Mouse (Mus musculus): Measurements from ENCODE around the gene Hist1h4b. TPM values are rescaled to one million over a fixed set of nuclear protein-coding genes. Genes with fewer than 3 reads are reported as not detected.
A peak's percentile ranks its signal among the peaks of the same experiment; 100 is the strongest.
"Not testable (repeated sequence)": the region's sequence is repeated elsewhere in the genome, so short reads cannot be mapped to it uniquely, and the experiment has no call there.

Hist1h4b gene
- total RNA-seq, 1 experiment from 2014 or later: 308 TPM

GRCm38 (mm10) chr13:23757211-23757773, 479 bp downstream of the Hist1h4b start:
- no peak for DNase-seq

- no peak for DNase-seq
Observed at GRCm38 (mm10) chr13:23757921-23758320, 1.1 kb downstream of the Hist1h4b start.

GRCm38 (mm10) chr13:23759251-23759771, 2.5 kb downstream of the Hist1h4b start:
- DNase-seq: no peak

- DNase-seq: no peak
Observed at GRCm38 (mm10) chr13:23759916-23760239, 3.1 kb downstream of the Hist1h4b start.

- DNase-seq: no peak
Observed at GRCm38 (mm10) chr13:23760240-23760971, 3.6 kb downstream of the Hist1h4b start.

- peak; percentile 99 for DNase-seq
Observed at GRCm38 (mm10) chr13:23760972-23761864, 4.4 kb downstream of the Hist1h4b start, which contains the start of gene Hist1h4a. Gene Hist1h4a (minus strand): TSS chr13:23761230.

GRCm38 (mm10) chr13:23761871-23762821, 5.3 kb downstream of the Hist1h4b start, which contains the start of gene Hist1h3a:
Gene Hist1h3a (minus strand): TSS chr13:23762386.
- DNase-seq: peak; percentile 70

GRCm38 (mm10) chr13:23763242-23763585, 6.4 kb downstream of the Hist1h4b start:
- no peak for DNase-seq

GRCm38 (mm10) chr13:23763586-23764323, 6.9 kb downstream of the Hist1h4b start, which contains the start of gene Hist1h1a:
Gene Hist1h1a (plus strand): TSS chr13:23763666.
- DNase-seq: peak; percentile 90

- no peak for DNase-seq
Observed at GRCm38 (mm10) chr13:23764324-23765171, 7.7 kb downstream of the Hist1h4b start.

GRCm38 (mm10) chr13:23765172-23765513, 8.3 kb downstream of the Hist1h4b start:
- no peak for DNase-seq

- DNase-seq: peak; percentile 31
Observed at GRCm38 (mm10) chr13:23766772-23767171, 10.0 kb downstream of the Hist1h4b start.

GRCm38 (mm10) chr13:23768834-23769397, 12.1 kb downstream of the Hist1h4b start:
- DNase-seq: no peak

- not testable (repeated sequence) for DNase-seq
Observed at GRCm38 (mm10) chr13:23769613-23770012, 12.8 kb downstream of the Hist1h4b start, which contains the start of gene Trim38. Gene Trim38 (plus strand): TSS chr13:23769913.

GRCm38 (mm10) chr13:23772561-23773313, 15.9 kb downstream of the Hist1h4b start:
- DNase-seq: peak; percentile 69

- DNase-seq: no peak
Observed at GRCm38 (mm10) chr13:23778339-23778738, 21.5 kb downstream of the Hist1h4b start.

GRCm38 (mm10) chr13:23779025-23779424, 22.2 kb downstream of the Hist1h4b start:
- DNase-seq: no peak

- peak; percentile 67 for DNase-seq
Observed at GRCm38 (mm10) chr13:23792520-23792919, 35.7 kb downstream of the Hist1h4b start.

GRCm38 (mm10) chr13:23799405-23799804, 42.6 kb downstream of the Hist1h4b start:
- no peak for DNase-seq
